Mouse (Mus musculus) natural killer cell, adult 2 months (primary cell): ENCODE results near the gene Clasp1.

ENCODE experiments used
- DNase-seq, 2 experiments: peaks; one replicate each; pipeline ENCODE4 v3.0.0; 2022; ENCODE audit warnings: low spot score in 2 of 2

Gene Clasp1

GRCm38 (mm10) chr1:118402966-118403365 is 14.1 kb downstream of the Clasp1 start:
- no peak for DNase-seq

- no peak for DNase-seq
Observed at GRCm38 (mm10) chr1:118403440-118403839, 14.6 kb downstream of the Clasp1 start.

GRCm38 (mm10) chr1:118407586-118408250 is 18.9 kb downstream of the Clasp1 start:
- DNase-seq = no peak

GRCm38 (mm10) chr1:118409249-118409648 is 20.4 kb downstream of the Clasp1 start:
- no peak for DNase-seq

GRCm38 (mm10) chr1:118410824-118411223 is 22.0 kb downstream of the Clasp1 start:
- no peak for DNase-seq

- no peak for DNase-seq
Observed at GRCm38 (mm10) chr1:118413169-118413568, 24.3 kb downstream of the Clasp1 start.

- DNase-seq = no peak
Observed at GRCm38 (mm10) chr1:118417047-118417730, 28.3 kb downstream of the Clasp1 start.

- no peak for DNase-seq
Observed at GRCm38 (mm10) chr1:118419399-118419798, 30.5 kb downstream of the Clasp1 start.

GRCm38 (mm10) chr1:118421149-118421548 is 32.3 kb downstream of the Clasp1 start:
- no peak for DNase-seq

- DNase-seq = no peak
Observed at GRCm38 (mm10) chr1:118422812-118423211, 34.0 kb downstream of the Clasp1 start.

- no peak for DNase-seq
Observed at GRCm38 (mm10) chr1:118425982-118426381, 37.1 kb downstream of the Clasp1 start.

GRCm38 (mm10) chr1:118428354-118429084 is 39.7 kb downstream of the Clasp1 start:
- no peak for DNase-seq

GRCm38 (mm10) chr1:118431548-118431947 is 42.7 kb downstream of the Clasp1 start:
- no peak for DNase-seq

- no peak for DNase-seq
Observed at GRCm38 (mm10) chr1:118435001-118435473, 46.2 kb downstream of the Clasp1 start.

- DNase-seq = no peak
Observed at GRCm38 (mm10) chr1:118437856-118438255, 49.0 kb downstream of the Clasp1 start.

- no peak for DNase-seq
Observed at GRCm38 (mm10) chr1:118438332-118438731, 49.5 kb downstream of the Clasp1 start.

- DNase-seq = no peak
Observed at GRCm38 (mm10) chr1:118440547-118440946, 51.7 kb downstream of the Clasp1 start.

GRCm38 (mm10) chr1:118444420-118444819 is 55.6 kb downstream of the Clasp1 start:
- no peak for DNase-seq

- no peak for DNase-seq
Observed at GRCm38 (mm10) chr1:118444988-118445387, 56.1 kb downstream of the Clasp1 start.

- no peak for DNase-seq
Observed at GRCm38 (mm10) chr1:118445441-118445840, 56.6 kb downstream of the Clasp1 start.

- DNase-seq = no peak
Observed at GRCm38 (mm10) chr1:118446006-118446405, 57.1 kb downstream of the Clasp1 start.

GRCm38 (mm10) chr1:118447131-118447530 is 58.3 kb downstream of the Clasp1 start:
- no peak for DNase-seq

- DNase-seq = no peak
Observed at GRCm38 (mm10) chr1:118448214-118448613, 59.4 kb downstream of the Clasp1 start.
